Mouse (Mus musculus): ENCODE measurements around the gene Hbb-bh2. TPM values are rescaled to one million over a fixed set of nuclear protein-coding genes. Genes with fewer than 3 reads are reported as not detected.

The Hbb-bh2 gene
- not detected for polyA plus RNA-seq (2017; shearing (Covaris generic))

DNA sequence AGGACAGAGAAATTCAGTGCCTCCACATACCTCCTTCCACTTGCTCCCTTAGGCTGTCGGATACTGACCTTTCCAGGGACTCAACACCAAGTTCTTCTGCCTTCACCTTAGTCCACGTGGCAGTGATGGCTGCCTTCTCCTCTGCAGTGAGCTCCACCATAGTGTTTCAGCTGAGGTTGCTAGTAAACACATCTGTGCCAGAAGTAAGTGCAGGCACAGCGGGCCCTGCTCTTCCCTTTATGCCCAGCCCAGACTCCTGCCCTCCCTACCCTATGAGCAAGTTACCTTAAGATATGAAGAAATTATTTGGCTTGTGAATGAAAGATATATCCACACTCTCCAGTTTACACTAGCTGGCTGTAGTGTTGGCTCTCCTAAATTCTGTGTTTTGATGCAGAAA lies at the start of gene Hbb-bh2:
Gene Hbb-bh2, minus strand, starts transcription at position 253 of the 400 bp plus-strand sequence.

DNA sequence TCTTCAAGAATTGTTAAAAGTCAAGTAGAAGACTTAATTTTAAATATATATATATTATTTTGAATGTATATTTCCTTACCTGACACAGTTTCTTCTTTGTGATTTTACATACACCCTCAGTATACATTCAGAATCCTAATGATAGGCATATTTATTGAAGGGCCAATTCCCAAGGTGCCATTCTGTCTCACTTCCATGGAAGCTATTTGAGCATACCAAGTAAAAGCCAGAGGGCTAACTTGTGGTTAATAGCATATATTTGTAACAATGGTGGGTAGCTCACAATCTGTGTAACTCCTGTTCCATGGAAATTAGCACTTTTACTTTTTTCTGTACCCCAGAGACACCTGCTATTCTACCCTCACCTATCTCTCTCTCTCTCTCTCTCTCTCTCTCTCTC lies 45.8 kb upstream of the Hbb-bh2 start, which contains the start of gene Olfr66:
Gene Olfr66, minus strand, starts transcription at position 101 of the 400 bp plus-strand sequence.

DNA sequence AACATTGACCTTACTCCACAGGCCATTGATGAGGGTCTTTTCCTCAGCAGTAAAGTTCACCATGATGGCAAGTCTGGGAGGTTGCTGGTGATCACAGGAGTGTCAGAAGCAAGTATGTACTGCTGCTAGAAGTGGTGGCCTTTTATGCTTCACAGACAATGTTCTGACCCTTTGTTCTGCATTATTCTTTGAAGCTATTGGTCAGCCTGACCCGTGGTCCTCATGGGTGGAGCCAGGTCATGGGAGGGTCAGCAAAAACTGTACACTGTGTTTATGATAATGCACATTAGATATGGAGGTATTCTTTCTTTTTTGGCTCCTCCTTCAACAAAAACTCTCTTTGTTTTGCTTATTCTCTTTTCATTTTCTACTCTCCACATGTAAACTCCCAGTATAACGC lies 12.8 kb upstream of the Hbb-bh2 start, which contains the start of gene Hbb-y:
Gene Hbb-y, minus strand, starts transcription at position 127 of the 400 bp plus-strand sequence.

DNA sequence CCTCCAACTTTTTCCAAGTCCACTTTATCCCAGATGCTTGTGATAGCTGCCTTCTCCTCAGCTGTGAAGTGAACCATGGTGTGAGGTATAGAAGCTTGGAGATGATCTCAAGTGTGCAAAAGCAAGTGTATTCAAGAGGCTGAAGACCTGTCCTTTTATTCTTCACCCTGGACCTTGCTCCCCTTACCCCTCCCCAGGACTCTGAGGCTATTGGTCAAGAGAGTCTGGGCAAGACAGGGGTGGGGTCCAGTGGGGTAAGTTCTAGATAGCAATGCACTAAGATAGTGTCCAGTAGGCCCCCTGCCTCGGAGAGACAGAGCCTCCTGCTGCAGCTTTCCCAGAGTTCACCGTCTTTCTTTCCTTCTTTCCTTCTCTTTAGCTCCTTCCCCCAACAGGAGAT lies 2.7 kb upstream of the Hbb-bh2 start, which contains the start of gene Hbb-bh1:
Gene Hbb-bh1, minus strand, starts transcription at position 131 of the 400 bp plus-strand sequence.

DNA sequence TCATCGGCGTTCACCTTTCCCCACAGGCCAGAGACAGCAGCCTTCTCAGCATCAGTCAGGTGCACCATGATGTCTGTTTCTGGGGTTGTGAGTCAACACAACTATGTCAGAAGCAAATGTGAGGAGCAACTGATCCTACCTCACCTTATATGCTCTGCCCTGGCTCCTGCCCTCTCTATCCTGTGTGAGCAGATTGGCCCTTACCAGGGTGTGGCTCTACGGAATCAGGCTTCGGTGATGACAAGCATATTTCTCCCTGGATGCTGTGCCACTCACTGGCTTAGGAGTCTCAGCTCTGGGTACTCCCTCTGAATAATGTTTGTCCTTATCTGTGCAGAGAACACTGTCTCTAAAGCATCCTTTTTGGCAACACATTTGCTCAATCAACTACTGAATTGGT lies 12.5 kb downstream of the Hbb-bh2 start, which contains the start of gene Hbb-bs:
Gene Hbb-bs, minus strand, starts transcription at position 289 of the 400 bp plus-strand sequence.

DNA sequence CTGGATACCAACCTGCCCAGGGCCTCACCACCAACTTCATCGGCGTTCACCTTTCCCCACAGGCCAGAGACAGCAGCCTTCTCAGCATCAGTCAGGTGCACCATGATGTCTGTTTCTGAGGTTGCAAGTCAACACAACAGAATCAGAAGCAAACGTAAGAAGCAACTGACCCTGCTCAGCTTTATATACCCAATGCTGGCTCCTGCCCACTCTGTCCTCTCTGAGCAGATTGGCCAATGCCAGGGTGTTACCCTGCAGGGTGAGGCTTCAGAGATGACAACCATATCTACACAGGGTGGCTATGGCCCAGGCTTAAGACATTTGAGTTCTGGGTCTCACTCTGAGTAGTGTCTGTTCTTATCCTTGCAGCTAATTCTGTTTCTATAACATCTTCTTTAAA lies 26.6 kb downstream of the Hbb-bh2 start, which contains the start of gene Hbb-bt:
Gene Hbb-bt, minus strand, starts transcription at position 231 of the 400 bp plus-strand sequence.

DNA sequence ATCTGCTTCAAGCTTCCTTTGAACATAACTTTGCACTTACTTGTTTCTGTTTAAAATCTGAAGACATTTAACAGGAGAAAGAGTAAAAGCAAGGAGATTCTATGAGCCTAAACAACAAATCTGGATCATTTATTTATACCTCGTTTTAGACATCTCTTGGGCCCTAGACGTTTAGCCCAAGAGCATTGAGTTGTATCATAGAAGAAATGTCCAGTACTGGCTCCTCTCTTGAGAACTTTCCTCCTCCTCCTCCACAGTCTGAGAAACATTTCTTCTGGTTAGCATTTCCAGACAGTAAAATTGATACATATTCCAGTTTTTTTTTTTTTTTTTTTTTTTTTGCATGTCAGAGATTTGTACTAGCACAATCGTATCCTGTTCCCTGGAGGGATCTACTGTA lies 48.6 kb downstream of the Hbb-bh2 start, which contains the start of gene Olfr67:
Gene Olfr67, minus strand, starts transcription at position 101 of the 400 bp plus-strand sequence.

Other genes starting within 250 kb of the Hbb-bh2 start
- gene Olfr619, start 239.9 kb downstream of the Hbb-bh2 start, polyA plus RNA-seq (2017; shearing (Covaris generic)), result not detected
- gene Olfr620, start 228.0 kb downstream of the Hbb-bh2 start, polyA plus RNA-seq (2017; shearing (Covaris generic)), result 0.45 TPM
- not detected for gene Olfr622, start 197.8 kb downstream of the Hbb-bh2 start, polyA plus RNA-seq (2017; shearing (Covaris generic))
- not detected for gene Olfr623, start 176.8 kb downstream of the Hbb-bh2 start, polyA plus RNA-seq (2017; shearing (Covaris generic))
- gene Olfr624, start 169.3 kb downstream of the Hbb-bh2 start, polyA plus RNA-seq (2017; shearing (Covaris generic)), result not detected
- gene Olfr625-ps1, start 157.8 kb downstream of the Hbb-bh2 start, polyA plus RNA-seq (2017; shearing (Covaris generic)), result not detected
- gene Olfr243, start 125.8 kb downstream of the Hbb-bh2 start, polyA plus RNA-seq (2017; shearing (Covaris generic)), result 0.07 TPM
- not detected for gene Olfr628, start 110.1 kb downstream of the Hbb-bh2 start, polyA plus RNA-seq (2017; shearing (Covaris generic))
- gene Olfr629, start 95.6 kb downstream of the Hbb-bh2 start, polyA plus RNA-seq (2017; shearing (Covaris generic)), result not detected
- gene Olfr630, start 83.2 kb downstream of the Hbb-bh2 start, polyA plus RNA-seq (2017; shearing (Covaris generic)), result not detected
- gene Olfr69, start 68.9 kb downstream of the Hbb-bh2 start, polyA plus RNA-seq (2017; shearing (Covaris generic)), result not detected
- not detected for gene Olfr68, start 60.8 kb downstream of the Hbb-bh2 start, polyA plus RNA-seq (2017; shearing (Covaris generic))
- not detected for gene Olfr67, start 48.7 kb downstream of the Hbb-bh2 start, polyA plus RNA-seq (2017; shearing (Covaris generic))
- not detected for gene Hbb-bt, start 26.5 kb downstream of the Hbb-bh2 start, polyA plus RNA-seq (2017; shearing (Covaris generic))
- gene Hbb-bs, start 12.4 kb downstream of the Hbb-bh2 start, polyA plus RNA-seq (2017; shearing (Covaris generic)), result 4.4 TPM
- gene Hbb-bh1, start 2.6 kb upstream of the Hbb-bh2 start, polyA plus RNA-seq (2017; shearing (Covaris generic)), result 0.65 TPM
- not detected for gene Hbb-y, start 12.7 kb upstream of the Hbb-bh2 start, polyA plus RNA-seq (2017; shearing (Covaris generic))
- not detected for gene Olfr66, start 45.7 kb upstream of the Hbb-bh2 start, polyA plus RNA-seq (2017; shearing (Covaris generic))
- not detected for gene Olfr64, start 54.0 kb upstream of the Hbb-bh2 start, polyA plus RNA-seq (2017; shearing (Covaris generic))
- gene Olfr65, start 63.0 kb upstream of the Hbb-bh2 start, polyA plus RNA-seq (2017; shearing (Covaris generic)), result not detected
- gene Olfr631, start 88.3 kb upstream of the Hbb-bh2 start, polyA plus RNA-seq (2017; shearing (Covaris generic)), result not detected
- gene Olfr632, start 93.8 kb upstream of the Hbb-bh2 start, polyA plus RNA-seq (2017; shearing (Covaris generic)), result 0.43 TPM
- not detected for gene Olfr633, start 103.9 kb upstream of the Hbb-bh2 start, polyA plus RNA-seq (2017; shearing (Covaris generic))
- 0.09 TPM for gene Olfr635, start 130.6 kb upstream of the Hbb-bh2 start, polyA plus RNA-seq (2017; shearing (Covaris generic))
- gene Olfr638, start 158.2 kb upstream of the Hbb-bh2 start, polyA plus RNA-seq (2017; shearing (Covaris generic)), result not detected
- gene Olfr639, start 176.8 kb upstream of the Hbb-bh2 start, polyA plus RNA-seq (2017; shearing (Covaris generic)), result not detected
- gene Olfr640, start 185.1 kb upstream of the Hbb-bh2 start, polyA plus RNA-seq (2017; shearing (Covaris generic)), result not detected
- not detected for gene Olfr641, start 194.9 kb upstream of the Hbb-bh2 start, polyA plus RNA-seq (2017; shearing (Covaris generic))
- not detected for gene Olfr642, start 212.1 kb upstream of the Hbb-bh2 start, polyA plus RNA-seq (2017; shearing (Covaris generic))
- 0.72 TPM for gene 4930516K23Rik, start 220.9 kb upstream of the Hbb-bh2 start, polyA plus RNA-seq (2017; shearing (Covaris generic))
- gene Olfr644, start 231.3 kb upstream of the Hbb-bh2 start, polyA plus RNA-seq (2017; shearing (Covaris generic)), result not detected
- gene Olfr645, start 244.9 kb upstream of the Hbb-bh2 start, polyA plus RNA-seq (2017; shearing (Covaris generic)), result not detected

Data from effector memory CD4-positive, alpha-beta T cell, adult 7 months (primary cell).